In genomic region chr13:16642450-16642994, GRCm38 (mm10) we compare ENCODE assay signal across 13 mouse cellular contexts.
DNase-seq lines count a peak whose midpoint lies in the region; ATAC-seq and TF ChIP-seq lines count a peak whose summit lies in the region.
"Had no signal": no experiment of that assay in that cellular context is flagged by ENCODE, and none has a peak within 500 bp of the region (broad histone marks: within the 10 kb centered on the region; RNA-seq: fewer than 3 reads in every experiment).

No protein-coding gene starts in this region.

- H3K9me3 ChIP-seq in lung, embryonic 14.5 days (ENCODE audit: low read depth, low read length): no peaks in the 10 kb centered on the region
- no peaks in the 10 kb centered on the region for H3K9me3 ChIP-seq in forebrain, embryonic 16.5 days (ENCODE audit: control insufficient read depth, low read length)
- no peaks in the 10 kb centered on the region for H3K9me3 ChIP-seq in midbrain, embryonic 16.5 days (replicated peaks; ENCODE audit: control insufficient read depth, low read length, poor library complexity, severe bottlenecking)

- H3K4me1 ChIP-seq in lung, embryonic 14.5 days (ENCODE audit: insufficient read depth): no peaks in the 10 kb centered on the region
- H3K4me1 ChIP-seq in forebrain, embryonic 16.5 days (replicated peaks; ENCODE audit: control insufficient read depth, insufficient read depth, low read length): peaks cover 27% of the 10 kb centered on the region
- no peaks in the 10 kb centered on the region for H3K4me1 ChIP-seq in midbrain, embryonic 16.5 days (ENCODE audit: control insufficient read depth, insufficient read depth, low read length)
- H3K4me1 ChIP-seq in heart, adult 2 months (ENCODE audit: control insufficient read depth, insufficient read depth, low read length): no peaks in the 10 kb centered on the region

- no peaks in the 10 kb centered on the region for H3K36me3 ChIP-seq in lung, embryonic 14.5 days (ENCODE audit: insufficient read depth)
- no peaks in the 10 kb centered on the region for H3K36me3 ChIP-seq in forebrain, embryonic 16.5 days (ENCODE audit: control insufficient read depth, insufficient read depth)
- H3K36me3 ChIP-seq in midbrain, embryonic 16.5 days (ENCODE audit: control insufficient read depth, insufficient read depth, low read length): no peaks in the 10 kb centered on the region
- H3K36me3 ChIP-seq in heart, adult 2 months (ENCODE audit: control insufficient read depth, insufficient read depth, low read length): no peaks in the 10 kb centered on the region

- no peak overlapping the region for H3K27ac ChIP-seq in lung, embryonic 14.5 days (ENCODE audit: low read depth)
- peak overlapping the region; percentile 27 for H3K27ac ChIP-seq in forebrain, embryonic 16.5 days (ENCODE audit: low read length)
- H3K27ac ChIP-seq in midbrain, embryonic 16.5 days (ENCODE audit: low read length): no peak overlapping the region
- no peak overlapping the region for H3K27ac ChIP-seq in heart, adult 2 months

- no peaks in the 10 kb centered on the region for H3K79me2 ChIP-seq in heart, adult 2 months (replicated peaks; ENCODE audit: control insufficient read depth, insufficient read depth, low read length)

- no peak for TF ChIP-seq EP300 in heart, adult 2 months (IDR thresholded peaks at IDR 0.05; ENCODE audit: insufficient read depth, low read depth, low read length)

- TF ChIP-seq CTCF in lung, embryonic 14.5 days (IDR thresholded peaks at IDR 0.05; ENCODE audit: low read depth): no peak
- TF ChIP-seq CTCF in heart, adult 2 months (IDR thresholded peaks at IDR 0.05): no peak

- DNase-seq in cerebellum, postnatal 14 days: peak; percentile 30 to 59
- DNase-seq in cerebellum, adult 11-12 months: no peak
- DNase-seq in lung, embryonic 14.5 days: peak; percentile 6
- no peak for DNase-seq in lung, adult 18-20 months
- no peak for DNase-seq in heart, adult 2 months
- no peak for DNase-seq in adrenal gland, postnatal 25 days
- DNase-seq: adrenal gland, adult 8-10 months; cerebellum, adult 18-20 months; kidney, postnatal 25 days; lung, postnatal 14 days; thymus, adult 18-20 months had no signal

- intact Hi-C loops in heart, adult 2 months (cut with DNase I): no loop called here

- ATAC-seq in lung, embryonic 14.5 days (ENCODE audit: insufficient read depth): no peak
- ATAC-seq in forebrain, embryonic 16.5 days: peak; percentile 81
- ATAC-seq in midbrain, embryonic 16.5 days: peak; percentile 80

- TF ChIP-seq POLR2A in heart, adult 2 months (IDR thresholded peaks at IDR 0.05; ENCODE audit: insufficient read depth, low read depth, low read length): no peak

- H3K4me2 ChIP-seq in lung, embryonic 14.5 days: no peak overlapping the region
- no peak overlapping the region for H3K4me2 ChIP-seq in forebrain, embryonic 16.5 days (ENCODE audit: low read length)
- no peak overlapping the region for H3K4me2 ChIP-seq in midbrain, embryonic 16.5 days (ENCODE audit: low read length)

- H3K27me3 ChIP-seq in lung, embryonic 14.5 days (ENCODE audit: insufficient read depth, low read length): no peaks in the 10 kb centered on the region
- H3K27me3 ChIP-seq in forebrain, embryonic 16.5 days (replicated peaks; ENCODE audit: control insufficient read depth, insufficient read depth, low read length): no peaks in the 10 kb centered on the region
- no peaks in the 10 kb centered on the region for H3K27me3 ChIP-seq in midbrain, embryonic 16.5 days (ENCODE audit: control insufficient read depth, insufficient read depth, low read depth, low read length)
- no peaks in the 10 kb centered on the region for H3K27me3 ChIP-seq in heart, adult 2 months (ENCODE audit: control insufficient read depth, insufficient read depth, low read length)

- H3K4me3 ChIP-seq in lung, embryonic 14.5 days (ENCODE audit: low read depth, low read length): no peak overlapping the region
- H3K4me3 ChIP-seq in forebrain, embryonic 16.5 days (replicated peaks; ENCODE audit: low read length): no peak overlapping the region
- H3K4me3 ChIP-seq in midbrain, embryonic 16.5 days (ENCODE audit: low read depth, low read length): no peak overlapping the region
- no peak overlapping the region for H3K4me3 ChIP-seq in heart, adult 2 months

- 47% methylated on average over 6 of the region's 6 CpGs for WGBS in lung, embryonic 14.5 days
- 33% methylated on average over 6 of the region's 6 CpGs for WGBS in forebrain, embryonic 16.5 days
- WGBS in midbrain, embryonic 16.5 days: 46% methylated on average over 6 of the region's 6 CpGs
- 50% methylated on average over 6 of the region's 6 CpGs for WGBS in heart, adult 2 months

- H3K9ac ChIP-seq in lung, embryonic 14.5 days: no peak overlapping the region
- H3K9ac ChIP-seq in forebrain, embryonic 16.5 days (replicated peaks; ENCODE audit: low read depth, low read length): no peak overlapping the region
- no peak overlapping the region for H3K9ac ChIP-seq in midbrain, embryonic 16.5 days (ENCODE audit: low read depth, low read length)
- H3K9ac ChIP-seq in heart, adult 2 months (ENCODE audit: low read depth, low read length): no peak overlapping the region

Comparison
In these comparisons a context has a peak if more than half of its experiments do, and no peak if none do; other contexts are left out.
1. DNase-seq: peak in cerebellum, postnatal 14 days (2 of 2) and lung, embryonic 14.5 days (single experiment); none in cerebellum, adult 11-12 months (single experiment), lung, adult 18-20 months (0 of 2), heart, adult 2 months (0 of 2) and adrenal gland, postnatal 25 days (single experiment).